Mouse (Mus musculus): Measurements from ENCODE around the gene Lrguk. TPM values are rescaled to one million over a fixed set of nuclear protein-coding genes. Genes with fewer than 3 reads are reported as not detected.
A peak's percentile ranks its signal among the peaks of the same experiment; 100 is the strongest.

The Lrguk gene
- polyA plus RNA-seq, 2 experiments = 0.02 TPM; not detected in 1

GRCm38 (mm10) chr6:34149066-34149465 is 119.8 kb downstream of the Lrguk start:
- Histone ChIP-seq H3K4me2 (ENCODE audit: low read depth) (no peak overlapping the region), H3K27me3 (ENCODE audit: control insufficient read depth, insufficient read depth, low read length) (no peaks in the 10 kb centered on the region), H3K4me1 (replicated peaks; ENCODE audit: control insufficient read depth in 2 of 2, insufficient read depth in 2 of 2, low read length in 1 of 2) (peaks cover 4 to 7% of the 10 kb centered on the region in 2 experiments), H3K4me3 (ENCODE audit: insufficient read depth in 1 of 2, low read depth in 2 of 2, low read length in 2 of 2) (no peak overlapping the region), H3K36me3 (replicated peaks; ENCODE audit: control insufficient read depth, insufficient read depth, low read depth) (no peaks in the 10 kb centered on the region), H3K9me3 (ENCODE audit: control insufficient read depth, low read length) (no peaks in the 10 kb centered on the region), H3K27ac (no peak overlapping the region), H3K9ac (replicated peaks) (no peak overlapping the region)
- 80% methylated on average over 9 of the region's 9 CpGs for WGBS (ENCODE audit: insufficient replicate concordance)
- no peak for DNase-seq (ENCODE audit: low read depth in 3 of 3, low spot score in 3 of 3)
- ATAC-seq (ENCODE audit: insufficient read depth) = no peak
- no peak for TF ChIP-seq EP300 (IDR thresholded peaks at IDR 0.05; ENCODE audit: low read depth)
- TF ChIP-seq CTCF (IDR thresholded peaks at IDR 0.05; ENCODE audit: low read depth) = no peak

- 54% methylated on average over 1 of the region's 1 CpGs for WGBS (ENCODE audit: insufficient replicate concordance)
- Histone ChIP-seq H3K9me3 (ENCODE audit: control insufficient read depth, low read length) (no peaks in the 10 kb centered on the region), H3K4me3 (ENCODE audit: insufficient read depth in 1 of 2, low read depth in 2 of 2, low read length in 2 of 2) (no peak overlapping the region), H3K9ac (replicated peaks) (no peak overlapping the region), H3K36me3 (replicated peaks; ENCODE audit: control insufficient read depth, insufficient read depth, low read depth) (no peaks in the 10 kb centered on the region), H3K4me1 (replicated peaks; ENCODE audit: control insufficient read depth in 2 of 2, insufficient read depth in 2 of 2, low read length in 1 of 2) (peaks cover 11 to 13% of the 10 kb centered on the region in 2 experiments), H3K4me2 (ENCODE audit: low read depth) (no peak overlapping the region), H3K27ac (no peak overlapping the region), H3K27me3 (ENCODE audit: control insufficient read depth, insufficient read depth, low read length) (no peaks in the 10 kb centered on the region)
- ATAC-seq (ENCODE audit: insufficient read depth) = no peak
- DNase-seq (ENCODE audit: low read depth in 3 of 3, low spot score in 3 of 3) = no peak
- no peak for TF ChIP-seq CTCF (IDR thresholded peaks at IDR 0.05; ENCODE audit: low read depth)
- TF ChIP-seq EP300 (IDR thresholded peaks at IDR 0.05; ENCODE audit: low read depth) = no peak
These were observed 120.6 kb downstream of the Lrguk start for GRCm38 (mm10) chr6:34149821-34150220.

GRCm38 (mm10) chr6:34153069-34154052 is 124.1 kb downstream of the Lrguk start:
- no peak overlapping the region for H3K4me2 ChIP-seq (ENCODE audit: low read depth)
- H3K4me1 ChIP-seq (replicated peaks; ENCODE audit: control insufficient read depth in 2 of 2, insufficient read depth in 2 of 2, low read length in 1 of 2) = peaks cover 43 to 48% of the 10 kb centered on the region in 2 experiments
- H3K9ac ChIP-seq (replicated peaks) = no peak overlapping the region
- 75% methylated on average over 18 of the region's 18 CpGs for WGBS (ENCODE audit: insufficient replicate concordance)
- peaks cover 11% of the 10 kb centered on the region for H3K36me3 ChIP-seq (replicated peaks; ENCODE audit: control insufficient read depth, insufficient read depth, low read depth)
- TF ChIP-seq EP300 (IDR thresholded peaks at IDR 0.05; ENCODE audit: low read depth) (no peak), CTCF (IDR thresholded peaks at IDR 0.05; ENCODE audit: low read depth) (no peak)
- no peak for ATAC-seq (ENCODE audit: insufficient read depth)
- no peak overlapping the region for H3K4me3 ChIP-seq (ENCODE audit: insufficient read depth in 1 of 2, low read depth in 2 of 2, low read length in 2 of 2)
- DNase-seq (ENCODE audit: low read depth in 3 of 3, low spot score in 3 of 3) = no peak
- no peaks in the 10 kb centered on the region for H3K9me3 ChIP-seq (ENCODE audit: control insufficient read depth, low read length)
- no peak overlapping the region for H3K27ac ChIP-seq
- no peaks in the 10 kb centered on the region for H3K27me3 ChIP-seq (ENCODE audit: control insufficient read depth, insufficient read depth, low read length)

GRCm38 (mm10) chr6:34154202-34154601 is 125.0 kb downstream of the Lrguk start:
- Histone ChIP-seq H3K27me3 (ENCODE audit: control insufficient read depth, insufficient read depth, low read length) (no peaks in the 10 kb centered on the region), H3K4me1 (replicated peaks; ENCODE audit: control insufficient read depth in 2 of 2, insufficient read depth in 2 of 2, low read length in 1 of 2) (peaks cover 44 to 52% of the 10 kb centered on the region in 2 experiments), H3K4me3 (ENCODE audit: insufficient read depth in 1 of 2, low read depth in 2 of 2, low read length in 2 of 2) (no peak overlapping the region), H3K9me3 (ENCODE audit: control insufficient read depth, low read length) (no peaks in the 10 kb centered on the region), H3K27ac (no peak overlapping the region), H3K4me2 (ENCODE audit: low read depth) (no peak overlapping the region), H3K9ac (replicated peaks) (no peak overlapping the region), H3K36me3 (replicated peaks; ENCODE audit: control insufficient read depth, insufficient read depth, low read depth) (peaks cover 12% of the 10 kb centered on the region)
- no peak for DNase-seq (ENCODE audit: low read depth in 3 of 3, low spot score in 3 of 3)
- TF ChIP-seq EP300 (IDR thresholded peaks at IDR 0.05; ENCODE audit: low read depth) = no peak
- no peak for TF ChIP-seq CTCF (IDR thresholded peaks at IDR 0.05; ENCODE audit: low read depth)
- no peak for ATAC-seq (ENCODE audit: insufficient read depth)
- WGBS (ENCODE audit: insufficient replicate concordance) = 62% methylated on average over 3 of the region's 3 CpGs

GRCm38 (mm10) chr6:34155137-34155804 is 126.0 kb downstream of the Lrguk start:
- no peak; the same call in 1 of the 2 replicates for TF ChIP-seq EP300 (IDR thresholded peaks at IDR 0.05; ENCODE audit: low read depth)
- no peak for TF ChIP-seq CTCF (IDR thresholded peaks at IDR 0.05; ENCODE audit: low read depth)
- H3K4me3 ChIP-seq (ENCODE audit: insufficient read depth in 1 of 2, low read depth in 2 of 2, low read length in 2 of 2) = no peak overlapping the region
- peak in 1 of 3 experiments; percentile 55 for DNase-seq (ENCODE audit: low read depth in 3 of 3, low spot score in 3 of 3)
- no peaks in the 10 kb centered on the region for H3K27me3 ChIP-seq (ENCODE audit: control insufficient read depth, insufficient read depth, low read length)
- no peaks in the 10 kb centered on the region for H3K9me3 ChIP-seq (ENCODE audit: control insufficient read depth, low read length)
- H3K27ac ChIP-seq = peak overlapping the region; percentile 82
- WGBS (ENCODE audit: insufficient replicate concordance) = 28% methylated on average over 15 of the region's 15 CpGs
- ATAC-seq (ENCODE audit: insufficient read depth) = peak; percentile 66
- peaks cover 12% of the 10 kb centered on the region for H3K36me3 ChIP-seq (replicated peaks; ENCODE audit: control insufficient read depth, insufficient read depth, low read depth)
- H3K9ac ChIP-seq (replicated peaks) = peak overlapping the region; percentile 57
- H3K4me1 ChIP-seq (replicated peaks; ENCODE audit: control insufficient read depth in 2 of 2, insufficient read depth in 2 of 2, low read length in 1 of 2) = peaks cover 44 to 52% of the 10 kb centered on the region in 2 experiments
- H3K4me2 ChIP-seq (ENCODE audit: low read depth) = peak overlapping the region; percentile 61
